Mouse (Mus musculus): ENCODE measurements around the gene Ube2h. TPM values are rescaled to one million over a fixed set of nuclear protein-coding genes. Genes with fewer than 3 reads are reported as not detected.

The Ube2h gene
- polyA plus RNA-seq, 1 experiment from 2014 or later, result 68.1 TPM

- Histone ChIP-seq H3K36me3 (ENCODE audit: control insufficient read depth, insufficient read depth, low read length) (no peaks in the 10 kb centered on the region), H3K9ac (ENCODE audit: low read depth, low read length) (no peak overlapping the region), H3K27me3 (ENCODE audit: control insufficient read depth, insufficient read depth, low read length) (no peaks in the 10 kb centered on the region), H3K4me3 (ENCODE audit: low read length) (no peak overlapping the region), H3K9me3 (ENCODE audit: control insufficient read depth, low read length) (no peaks in the 10 kb centered on the region), H3K27ac (ENCODE audit: low read depth, low read length) (no peak overlapping the region), H3K4me2 (replicated peaks; ENCODE audit: low read depth, low read length) (no peak overlapping the region), H3K4me1 (ENCODE audit: control insufficient read depth, insufficient read depth, low read length) (peaks cover 4% of the 10 kb centered on the region; the same call in 1 of the 2 replicates)
- no peak for ATAC-seq (ENCODE audit: low FRiP score, low TSS enrichment)
- 87% methylated on average over 2 of the region's 2 CpGs for WGBS
These were observed 142.7 kb downstream of the Ube2h start for GRCm38 (mm10) chr6:30161618-30162017.

MicroRNAs encoded within 50 kb of the gene (microRNA counts, 519-probe panel; counts per million panel counts)
- microRNA mmu-miR-182 (not detected), microRNA mmu-miR-183 (5,569 counts per million, percentile 55 among the panel's probes with 10 or more counts), microRNA mmu-miR-96 (6,622 counts per million, percentile 71 among the panel's probes with 10 or more counts)

Small RNA genes within 50 kb of the gene (microRNA-seq; reads per million reads assigned to microRNA genes)
- 5,409 reads per million, percentile 91 among the genes with 10 or more reads in this experiment for gene Mir182
- 2,860 reads per million, percentile 87 among the genes with 10 or more reads in this experiment for gene Mir183
- gene Mir96, result 1,262 reads per million, percentile 79 among the genes with 10 or more reads in this experiment

Other genes with a start within 250 kb of the Ube2h start
- 69.4 and 78.3 TPM in 2 replicates for gene Zc3hc1, start 86.5 kb upstream of the Ube2h start, polyA plus RNA-seq (2014; fragmentation: Nextera tagmentation; extraction: Ambion mirVana)
- 25.7 and 42.8 TPM in 2 replicates for gene Klhdc10, start 97.3 kb upstream of the Ube2h start, polyA plus RNA-seq (2014; fragmentation: Nextera tagmentation; extraction: Ambion mirVana)
- 35.2 and 56.8 TPM in 2 replicates for gene Tmem209, start 205.2 kb upstream of the Ube2h start, polyA plus RNA-seq (2014; fragmentation: Nextera tagmentation; extraction: Ambion mirVana)
- 0.51 TPM in 1 of 2 replicates, not detected in the other for gene Ssmem1, start 205.3 kb upstream of the Ube2h start, polyA plus RNA-seq (2014; fragmentation: Nextera tagmentation; extraction: Ambion mirVana)
- 22.7 and 29.8 TPM in 2 replicates for gene Cpa2, start 237.0 kb upstream of the Ube2h start, polyA plus RNA-seq (2014; fragmentation: Nextera tagmentation; extraction: Ambion mirVana)

All from kidney, embryonic 14.5 days (tissue).